Mouse (Mus musculus): ENCODE data around the gene Gm10663. TPM values are rescaled to one million over a fixed set of nuclear protein-coding genes. Genes with fewer than 3 reads are reported as not detected.

Gm10663 gene
- polyA plus RNA-seq, 1 experiment from 2014 or later: not detected

GRCm38 (mm10) chr8:65088120-65088519 lies 13.3 kb downstream of the Gm10663 start:
- Histone ChIP-seq H3K4me2 (replicated peaks) (no peak overlapping the region), H3K4me3 (no peak overlapping the region), H3K36me3 (no peaks in the 10 kb centered on the region), H3K9me3 (no peaks in the 10 kb centered on the region), H3K27ac (replicated peaks) (no peak overlapping the region), H3K9ac (replicated peaks) (no peak overlapping the region), H3K4me1 (0 out of 2 replicates have a peak, but pooled peaks cover 4% of the 10 kb centered on the region), H3K27me3 (no peaks in the 10 kb centered on the region)
- 92% methylated on average over 12 of the region's 12 CpGs for WGBS
- no peak for ATAC-seq (ENCODE audit: low FRiP score, low read depth)

GRCm38 (mm10) chr8:65089781-65090180 lies 14.9 kb downstream of the Gm10663 start:
- ATAC-seq (ENCODE audit: low FRiP score, low read depth): no peak
- H3K27ac ChIP-seq (replicated peaks): no peak overlapping the region
- H3K36me3 ChIP-seq: no peaks in the 10 kb centered on the region
- H3K9me3 ChIP-seq: no peaks in the 10 kb centered on the region
- H3K4me3 ChIP-seq: no peak overlapping the region
- 80% methylated on average over 7 of the region's 7 CpGs for WGBS
- H3K27me3 ChIP-seq: no peaks in the 10 kb centered on the region
- no peak overlapping the region for H3K4me2 ChIP-seq (replicated peaks)
- no peaks in the 10 kb centered on the region for H3K4me1 ChIP-seq
- H3K9ac ChIP-seq (replicated peaks): no peak overlapping the region

GRCm38 (mm10) chr8:65097760-65098415 lies 23.1 kb downstream of the Gm10663 start:
- Histone ChIP-seq H3K4me3 (no peak overlapping the region), H3K27me3 (no peaks in the 10 kb centered on the region), H3K9me3 (no peaks in the 10 kb centered on the region), H3K4me2 (replicated peaks) (no peak overlapping the region), H3K27ac (replicated peaks) (no peak overlapping the region), H3K36me3 (no peaks in the 10 kb centered on the region), H3K4me1 (no peaks in the 10 kb centered on the region), H3K9ac (replicated peaks) (no peak overlapping the region)
- no peak for ATAC-seq (ENCODE audit: low FRiP score, low read depth)
- 70% methylated on average over 7 of the region's 7 CpGs for WGBS

- Histone ChIP-seq H3K27ac (replicated peaks) (no peak overlapping the region), H3K4me1 (no peaks in the 10 kb centered on the region), H3K27me3 (no peaks in the 10 kb centered on the region), H3K9ac (replicated peaks) (no peak overlapping the region), H3K36me3 (no peaks in the 10 kb centered on the region), H3K4me2 (replicated peaks) (no peak overlapping the region), H3K9me3 (no peaks in the 10 kb centered on the region), H3K4me3 (no peak overlapping the region)
- 68% methylated on average over 3 of the region's 3 CpGs for WGBS
- ATAC-seq (ENCODE audit: low FRiP score, low read depth): no peak
Observed at GRCm38 (mm10) chr8:65099735-65100134, 24.9 kb downstream of the Gm10663 start.

GRCm38 (mm10) chr8:65103632-65104031 lies 28.8 kb downstream of the Gm10663 start:
- no peak for ATAC-seq (ENCODE audit: low FRiP score, low read depth)
- H3K27me3 ChIP-seq: no peaks in the 10 kb centered on the region

GRCm38 (mm10) chr8:65104041-65104440 lies 29.2 kb downstream of the Gm10663 start:
- no peaks in the 10 kb centered on the region for H3K9me3 ChIP-seq
- H3K4me1 ChIP-seq: no peaks in the 10 kb centered on the region
- H3K4me2 ChIP-seq (replicated peaks): no peak overlapping the region
- no peaks in the 10 kb centered on the region for H3K27me3 ChIP-seq
- 83% methylated on average over 4 of the region's 4 CpGs for WGBS
- H3K27ac ChIP-seq (replicated peaks): no peak overlapping the region
- H3K4me3 ChIP-seq: no peak overlapping the region
- H3K9ac ChIP-seq (replicated peaks): no peak overlapping the region
- H3K36me3 ChIP-seq: no peaks in the 10 kb centered on the region
- ATAC-seq (ENCODE audit: low FRiP score, low read depth): no peak

More at GRCm38 (mm10) chr8:65103632-65104031, 28.8 kb downstream of the Gm10663 start:
- Histone ChIP-seq H3K4me2 (replicated peaks) (no peak overlapping the region), H3K9me3 (no peaks in the 10 kb centered on the region), H3K4me1 (no peaks in the 10 kb centered on the region), H3K4me3 (no peak overlapping the region), H3K36me3 (no peaks in the 10 kb centered on the region), H3K9ac (replicated peaks) (no peak overlapping the region), H3K27ac (replicated peaks) (no peak overlapping the region)
- 69% methylated on average over 7 of the region's 7 CpGs for WGBS

- WGBS: 94% methylated on average over 25 of the region's 25 CpGs
- no peak for ATAC-seq (ENCODE audit: low FRiP score, low read depth)
- H3K9me3 ChIP-seq: no peaks in the 10 kb centered on the region
- no peak overlapping the region for H3K27ac ChIP-seq (replicated peaks)
- no peak overlapping the region for H3K4me2 ChIP-seq (replicated peaks)
- no peaks in the 10 kb centered on the region for H3K36me3 ChIP-seq
- H3K4me1 ChIP-seq: no peaks in the 10 kb centered on the region
- no peak overlapping the region for H3K4me3 ChIP-seq
- H3K27me3 ChIP-seq: no peaks in the 10 kb centered on the region
- H3K9ac ChIP-seq (replicated peaks): no peak overlapping the region
Observed at GRCm38 (mm10) chr8:65107936-65108718, 33.3 kb downstream of the Gm10663 start.

- ATAC-seq (ENCODE audit: low FRiP score, low read depth): no peak
Observed at GRCm38 (mm10) chr8:65108936-65109335, 34.1 kb downstream of the Gm10663 start.

GRCm38 (mm10) chr8:65110285-65110691 lies 35.5 kb downstream of the Gm10663 start:
- H3K27ac ChIP-seq (replicated peaks): no peak overlapping the region
- no peaks in the 10 kb centered on the region for H3K4me1 ChIP-seq
- H3K9ac ChIP-seq (replicated peaks): no peak overlapping the region
- no peak overlapping the region for H3K4me2 ChIP-seq (replicated peaks)
- H3K27me3 ChIP-seq: no peaks in the 10 kb centered on the region
- WGBS: 39% methylated on average over 5 of the region's 5 CpGs
- no peaks in the 10 kb centered on the region for H3K9me3 ChIP-seq
- H3K4me3 ChIP-seq: no peak overlapping the region
- H3K36me3 ChIP-seq: no peaks in the 10 kb centered on the region
- ATAC-seq (ENCODE audit: low FRiP score, low read depth): peak; percentile 86

More at GRCm38 (mm10) chr8:65108936-65109335, 34.1 kb downstream of the Gm10663 start:
- no peaks in the 10 kb centered on the region for H3K9me3 ChIP-seq
- H3K27ac ChIP-seq (replicated peaks): no peak overlapping the region
- WGBS: 87% methylated on average over 6 of the region's 6 CpGs
- H3K9ac ChIP-seq (replicated peaks): no peak overlapping the region
- H3K4me1 ChIP-seq: no peaks in the 10 kb centered on the region
- H3K4me3 ChIP-seq: no peak overlapping the region
- no peaks in the 10 kb centered on the region for H3K27me3 ChIP-seq
- no peak overlapping the region for H3K4me2 ChIP-seq (replicated peaks)
- H3K36me3 ChIP-seq: no peaks in the 10 kb centered on the region

- no peak for ATAC-seq (ENCODE audit: low FRiP score, low read depth)
- 85% methylated on average over 6 of the region's 6 CpGs for WGBS
- no peak overlapping the region for H3K9ac ChIP-seq (replicated peaks)
- H3K27me3 ChIP-seq: no peaks in the 10 kb centered on the region
- no peak overlapping the region for H3K4me2 ChIP-seq (replicated peaks)
- no peak overlapping the region for H3K27ac ChIP-seq (replicated peaks)
- H3K4me3 ChIP-seq: no peak overlapping the region
- no peaks in the 10 kb centered on the region for H3K9me3 ChIP-seq
- H3K36me3 ChIP-seq: no peaks in the 10 kb centered on the region
- no peaks in the 10 kb centered on the region for H3K4me1 ChIP-seq
Observed at GRCm38 (mm10) chr8:65112092-65112491, 37.3 kb downstream of the Gm10663 start.

- H3K9me3 ChIP-seq: no peaks in the 10 kb centered on the region
- H3K4me1 ChIP-seq: no peaks in the 10 kb centered on the region
- no peak overlapping the region for H3K27ac ChIP-seq (replicated peaks)
- no peak overlapping the region for H3K9ac ChIP-seq (replicated peaks)
- ATAC-seq (ENCODE audit: low FRiP score, low read depth): no peak
- WGBS: 81% methylated on average over 1 of the region's 1 CpGs
- H3K27me3 ChIP-seq: no peaks in the 10 kb centered on the region
- H3K36me3 ChIP-seq: no peaks in the 10 kb centered on the region
- H3K4me3 ChIP-seq: no peak overlapping the region
- H3K4me2 ChIP-seq (replicated peaks): no peak overlapping the region
Observed at GRCm38 (mm10) chr8:65126014-65126413, 51.2 kb downstream of the Gm10663 start.

- WGBS: 75% methylated on average over 3 of the region's 3 CpGs
- H3K9ac ChIP-seq (replicated peaks): no peak overlapping the region
- H3K9me3 ChIP-seq: no peaks in the 10 kb centered on the region
- H3K4me1 ChIP-seq: no peaks in the 10 kb centered on the region
- ATAC-seq (ENCODE audit: low FRiP score, low read depth): no peak
- no peaks in the 10 kb centered on the region for H3K27me3 ChIP-seq
- no peak overlapping the region for H3K4me3 ChIP-seq
- no peak overlapping the region for H3K27ac ChIP-seq (replicated peaks)
- H3K36me3 ChIP-seq: no peaks in the 10 kb centered on the region
- no peak overlapping the region for H3K4me2 ChIP-seq (replicated peaks)
Observed at GRCm38 (mm10) chr8:65126454-65126853, 51.6 kb downstream of the Gm10663 start.

Measured in midbrain, embryonic 12.5 days (tissue).